Mouse (Mus musculus) ES-E14 (cell line): ENCODE measurements around the gene Enpp6. TPM values are rescaled to one million over a fixed set of nuclear protein-coding genes. Genes with fewer than 3 reads are reported as not detected.
A peak's percentile ranks its signal among the peaks of the same experiment; 100 is the strongest.

Source experiments
- DNase-seq: peaks from one replicate; pipeline ENCODE4 v3.0.0-alpha.2; 2013; ENCODE audit warnings: low read depth, low spot score
- H3K27ac ChIP-seq: 2 replicates; pipeline ENCODE4 v1.5.1; 2012; ENCODE audit warnings: low read depth, mild to moderate bottlenecking, low read length, moderate library complexity, mixed read lengths; ENCODE audit not compliant: poor library complexity, insufficient read depth, severe bottlenecking
- H3K36me3 ChIP-seq: 2 replicates; pipeline ENCODE4 v1.6.1; 2012; ENCODE audit warnings: mild to moderate bottlenecking, low read length, moderate library complexity, mixed read lengths; ENCODE audit not compliant: control insufficient read depth, poor library complexity, insufficient read depth, severe bottlenecking
- H3K4me1 ChIP-seq, 2 experiments: fragments of 150-350 bp in 1 of 2; sonication (generic) in 1 of 2; 2 replicates each; pipeline ENCODE4 v1.6.1; 2012; ENCODE audit warnings: low read length in 2 of 2, mild to moderate bottlenecking in 1 of 2, mixed read lengths in 1 of 2; ENCODE audit not compliant: control insufficient read depth in 2 of 2, insufficient read depth in 2 of 2, poor library complexity in 1 of 2
- H3K4me3 ChIP-seq, 2 experiments: fragments of 150-350 bp in 1 of 2; sonication (generic) in 1 of 2; 2 replicates each; pipeline ENCODE4 v1.5.1; 2012; ENCODE audit warnings: low read length in 2 of 2, low read depth in 1 of 2, mild to moderate bottlenecking in 1 of 2, mixed read lengths in 1 of 2; ENCODE audit not compliant: insufficient read depth in 1 of 2, poor library complexity in 1 of 2, severe bottlenecking in 1 of 2
- H3K9ac ChIP-seq: 2 replicates; pipeline ENCODE4 v1.6.1; 2012; ENCODE audit warnings: low read depth, mild to moderate bottlenecking, low read length, mixed read lengths; ENCODE audit not compliant: poor library complexity, insufficient read depth, severe bottlenecking
- H3K9me3 ChIP-seq: fragments of 150-350 bp; sonication (generic); 2 replicates; pipeline ENCODE4 v1.6.1; 2012; ENCODE audit warnings: low read depth, mild to moderate bottlenecking, low read length; ENCODE audit not compliant: control insufficient read depth, insufficient read depth
- CHD2 ChIP-seq: IDR thresholded peaks from 2 replicates; pipeline ENCODE4 v1.6.1; 2014; ENCODE audit warnings: mild to moderate bottlenecking, low read depth, low read length, inconsistent platforms
- HCFC1 ChIP-seq: IDR thresholded peaks from 2 replicates; pipeline ENCODE4 v1.6.1; 2012; ENCODE audit warnings: low read length, inconsistent platforms, borderline replicate concordance; ENCODE audit not compliant: insufficient read depth
- MAFK ChIP-seq: IDR thresholded peaks from 2 replicates; pipeline ENCODE4 v1.6.1; 2014; ENCODE audit warnings: mild to moderate bottlenecking, low read depth, low read length, inconsistent platforms; ENCODE audit not compliant: insufficient read depth
- ZC3H11A ChIP-seq: IDR thresholded peaks from 2 replicates; pipeline ENCODE4 v1.6.1; 2012; ENCODE audit warnings: low read depth, mild to moderate bottlenecking, inconsistent platforms, low read length, borderline replicate concordance
- ZNF384 ChIP-seq: IDR thresholded peaks from 2 replicates; pipeline ENCODE4 v1.6.1; 2012; ENCODE audit warnings: low read depth, low read length, inconsistent platforms
- in situ Hi-C, 2 experiments: fragments of 600-800 bp; cut with MboI; formaldehyde crosslinking; loops; one replicate each; pipeline ENCODE4 v1.15.1; 2025; ENCODE audit warnings: low sequenced_read_pairs in 2 of 2, inconsistent platforms in 1 of 2; ENCODE audit not compliant: unreplicated experiment in 2 of 2
- total RNA-seq: library from RNA; depleted of rRNA; stranded (reverse); fragments of 300-350 nt; gene quantifications from 2 replicates; pipeline ENCODE4 v1.2.3, GENCODE M21; 2012

The Enpp6 gene
- total RNA-seq, 1 experiment = 0.22 TPM

DNA sequence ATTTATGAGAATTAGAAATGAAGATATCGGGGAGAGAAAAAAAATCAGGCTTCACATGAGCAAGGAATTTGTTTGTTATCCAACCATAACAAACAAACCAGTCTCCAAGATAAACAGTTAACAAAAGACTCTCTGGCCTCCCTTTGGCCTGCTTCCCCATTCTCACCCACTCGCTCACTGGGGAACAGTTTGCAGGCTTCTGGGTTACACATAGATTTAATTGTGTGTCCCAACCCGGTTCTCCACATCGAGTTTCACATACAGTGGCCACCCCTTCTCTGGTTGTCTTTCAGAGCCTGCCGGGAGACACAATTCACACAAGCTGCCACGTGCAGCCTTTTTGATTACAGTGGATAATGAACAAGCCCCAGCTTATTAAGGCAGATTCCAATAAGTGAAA is 1.7 kb downstream of the Enpp6 start:
- no peak overlapping the region for H3K4me3 ChIP-seq
- no peak for DNase-seq

DNA sequence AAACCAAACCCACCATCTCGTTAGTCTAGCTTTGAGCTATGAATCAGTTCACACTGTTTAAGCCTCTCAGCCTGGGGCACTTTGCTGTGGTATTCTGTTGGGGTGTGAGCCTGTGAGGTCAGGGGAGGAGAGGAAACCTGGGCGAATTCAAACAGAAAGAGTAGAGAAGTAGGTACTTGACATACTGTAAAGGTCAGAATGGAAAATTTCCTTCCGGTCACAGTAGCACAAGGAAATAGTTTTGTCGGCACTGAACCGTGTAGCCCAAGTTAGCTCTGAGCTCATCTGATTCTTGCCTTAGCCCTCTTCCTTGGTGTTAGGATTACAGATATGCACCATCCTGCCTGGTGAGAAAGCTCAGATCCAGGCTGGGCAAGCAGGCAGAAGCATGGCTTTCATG is 4.4 kb downstream of the Enpp6 start:
- no peak for TF ChIP-seq CHD2
- Histone ChIP-seq H3K4me1 (no peaks in the 10 kb centered on the region), H3K4me3 (no peak overlapping the region), H3K9me3 (no peaks in the 10 kb centered on the region), H3K27ac (no peak overlapping the region), H3K36me3 (no peaks in the 10 kb centered on the region), H3K9ac (no peak overlapping the region)
- no peak for DNase-seq
- in situ Hi-C loops = no loop called here

More for the DNA sequence above, 1.7 kb downstream of the Enpp6 start:
- no peak overlapping the region for H3K9ac ChIP-seq
- no peak overlapping the region for H3K27ac ChIP-seq
- TF ChIP-seq MAFK (no peak), HCFC1 (no peak), ZC3H11A (no peak), CHD2 (no peak), ZNF384 (no peak)
- H3K4me1 ChIP-seq = no peaks in the 10 kb centered on the region
- no peaks in the 10 kb centered on the region for H3K9me3 ChIP-seq
- H3K36me3 ChIP-seq = no peaks in the 10 kb centered on the region
- in situ Hi-C loops = no loop called here

DNA sequence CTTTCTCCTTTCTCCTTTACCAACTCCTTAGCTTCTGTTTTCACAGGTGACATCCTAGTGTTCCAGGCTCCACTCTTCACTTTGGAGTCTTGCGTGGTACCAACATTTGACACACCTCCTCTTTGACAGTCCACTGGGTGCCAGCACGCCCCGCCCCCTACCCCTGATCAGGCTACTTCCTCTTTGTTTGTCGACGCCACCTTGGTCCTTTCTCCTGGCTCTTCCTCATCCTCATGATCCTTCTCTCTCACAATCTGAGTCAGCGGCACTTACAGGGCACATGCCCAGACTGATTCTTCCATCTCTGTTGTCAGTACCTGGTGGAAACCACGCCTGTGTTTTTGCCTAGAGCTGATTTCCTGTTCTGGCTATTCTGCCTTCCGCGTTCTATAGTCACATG is 5.9 kb downstream of the Enpp6 start:
- H3K9ac ChIP-seq = no peak overlapping the region
- no peak for DNase-seq
- in situ Hi-C loops = no loop called here

DNA sequence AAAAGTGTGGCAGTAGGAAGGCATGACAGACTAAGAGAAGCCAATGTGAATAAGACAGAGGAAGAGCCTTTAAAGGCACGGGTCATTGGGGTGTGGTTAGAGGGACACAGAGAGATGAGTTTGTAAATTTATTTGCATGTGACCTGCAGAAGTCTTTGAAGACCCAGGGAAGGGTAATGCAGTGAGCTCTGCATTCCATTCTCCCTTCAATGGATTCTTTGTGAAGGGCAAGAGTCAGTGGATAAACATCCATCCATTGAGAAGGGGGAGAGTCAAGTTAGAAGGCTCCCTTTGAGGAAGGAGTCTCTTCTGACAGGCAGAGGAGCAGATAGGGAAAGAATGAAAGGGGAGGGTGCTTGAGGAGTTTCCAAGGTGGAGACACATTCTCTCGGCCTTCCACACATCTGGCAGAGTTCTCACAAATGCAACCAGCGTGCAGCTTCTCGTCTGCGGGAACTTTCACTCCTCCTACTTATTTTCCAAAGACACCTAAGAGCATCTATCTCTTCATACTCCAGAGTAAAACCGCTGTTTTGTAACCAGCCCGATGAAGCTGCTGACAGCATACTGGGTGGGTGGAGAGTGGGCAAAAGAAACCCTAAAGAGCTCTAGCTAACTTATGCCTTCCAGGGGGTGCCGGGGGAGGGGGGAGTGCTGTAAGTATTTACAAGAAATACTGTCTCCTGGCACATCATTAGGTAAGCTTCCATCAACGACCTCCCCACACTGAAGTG is 9.4 kb downstream of the Enpp6 start:
- TF ChIP-seq HCFC1 = no peak
- no peak for TF ChIP-seq ZC3H11A
- TF ChIP-seq ZNF384 = 0 out of 2 replicates have a peak, but pooled peaks have one; percentile 0
- Histone ChIP-seq H3K36me3 (no peaks in the 10 kb centered on the region), H3K4me3 (no peak overlapping the region), H3K27ac (no peak overlapping the region), H3K9me3 (no peaks in the 10 kb centered on the region), H3K9ac (no peak overlapping the region), H3K4me1 (no peaks in the 10 kb centered on the region)
- peak; percentile 37 for DNase-seq
- in situ Hi-C loops = no loop called here

More for the DNA sequence above, 5.9 kb downstream of the Enpp6 start:
- Histone ChIP-seq H3K4me1 (no peaks in the 10 kb centered on the region), H3K27ac (no peak overlapping the region), H3K9me3 (no peaks in the 10 kb centered on the region), H3K36me3 (no peaks in the 10 kb centered on the region), H3K4me3 (no peak overlapping the region)
- TF ChIP-seq ZNF384 (no peak), CHD2 (no peak), HCFC1 (no peak), ZC3H11A (no peak), MAFK (no peak)

DNA sequence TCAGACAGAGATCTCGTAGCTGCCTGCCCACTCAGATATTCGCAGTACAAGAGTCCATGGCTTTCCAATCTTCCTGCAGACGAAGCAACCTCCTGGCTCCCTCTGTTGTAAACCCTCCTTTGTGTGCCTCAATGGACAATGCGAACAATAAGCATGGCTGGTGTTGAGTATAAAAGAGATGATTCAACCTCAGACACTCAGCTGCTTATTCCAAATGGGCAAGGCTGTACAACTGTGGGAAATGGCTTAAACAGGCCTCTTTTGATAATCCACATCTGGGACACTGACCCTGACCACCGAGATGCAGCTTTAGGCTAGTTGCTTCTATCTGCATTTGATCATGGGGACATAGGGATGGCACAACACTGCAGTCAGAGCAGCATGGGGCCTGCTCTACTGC is 19.0 kb downstream of the Enpp6 start:
- Histone ChIP-seq H3K9ac (no peak overlapping the region), H3K4me1 (0 out of 4 replicates have a peak, but pooled peaks cover 0 to 3% of the 10 kb centered on the region in 2 experiments), H3K36me3 (no peaks in the 10 kb centered on the region), H3K4me3 (no peak overlapping the region), H3K9me3 (no peaks in the 10 kb centered on the region), H3K27ac (no peak overlapping the region)
- in situ Hi-C loops = no loop called here
- no peak for TF ChIP-seq ZC3H11A
- no peak for TF ChIP-seq MAFK
- TF ChIP-seq ZNF384 = no peak
- no peak for DNase-seq
